Mouse (Mus musculus) inflammation-experienced regulatory T-cells, adult 16 weeks (primary cell): ENCODE data around the gene E330021D16Rik. TPM values are rescaled to one million over a fixed set of nuclear protein-coding genes. Genes with fewer than 3 reads are reported as not detected.

Experiments
- polyA plus RNA-seq: library from polyadenylated mRNA; unstranded; fragments of 100-300 nt; shearing (Covaris generic); gene quantifications from one replicate; pipeline ENCODE4 v1.2.1, GENCODE M21; 2017

Gene E330021D16Rik
- polyA plus RNA-seq = 1.9 TPM

GRCm38 (mm10) chr6:136415133-136415775 is at the start of gene E330021D16Rik:
Gene E330021D16Rik (minus strand): TSS chr6:136415569.

Other genes with a start within 250 kb of the E330021D16Rik start
- gene Grin2b, start 242.1 kb downstream of the E330021D16Rik start, polyA plus RNA-seq = 0.06 TPM
- 0.48 TPM for gene Gm8994, start 88.0 kb downstream of the E330021D16Rik start, polyA plus RNA-seq
- 203 TPM for gene Atf7ip, start 90.6 kb upstream of the E330021D16Rik start, polyA plus RNA-seq
- 3.7 TPM for gene Plbd1, start 246.4 kb upstream of the E330021D16Rik start, polyA plus RNA-seq